Mouse (Mus musculus) lung, embryonic 15.5 days (tissue): Measurements from ENCODE around the gene Olfr1358. TPM values are rescaled to one million over a fixed set of nuclear protein-coding genes. Genes with fewer than 3 reads are reported as not detected.

ENCODE experiments used
- microRNA-seq: library from miRNA; unstranded; fragments of <30 nt; microRNA quantifications from one replicate; pipeline ENCODE4, GENCODE M21; 2016
- polyA plus RNA-seq: library from polyadenylated mRNA; unstranded; fragments of >200 nt; fragmentation: Nextera tagmentation; extraction: Ambion mirVana; gene quantifications from 2 replicates; pipeline ENCODE4 v1.2.1, GENCODE M21; 2015

The Olfr1358 gene
- polyA plus RNA-seq, 1 experiment from 2014 or later = not detected

Small RNA genes lying within 50 kb of the gene (microRNA-seq; reads per million reads assigned to microRNA genes)
- not detected for gene Gm27541

Other genes starting within 250 kb of the Olfr1358 start
- gene Agpat3, start 164.9 kb upstream of the Olfr1358 start, polyA plus RNA-seq = 64.4 and 68.1 TPM in 2 replicates
- 278 and 284 TPM in 2 replicates for gene Rrp1, start 104.4 kb upstream of the Olfr1358 start, polyA plus RNA-seq
- gene Cstb, start 91.8 kb upstream of the Olfr1358 start, polyA plus RNA-seq = 219 and 222 TPM in 2 replicates
- 7.4 and 7.8 TPM in 2 replicates for gene Pdxk, start 52.5 kb upstream of the Olfr1358 start, polyA plus RNA-seq
- 49.0 and 52.2 TPM in 2 replicates for gene Ilvbl, start 56.9 kb downstream of the Olfr1358 start, polyA plus RNA-seq
- 19.1 and 21.8 TPM in 2 replicates for gene Syde1, start 74.5 kb downstream of the Olfr1358 start, polyA plus RNA-seq
- gene Olfr1357, start 100.6 kb downstream of the Olfr1358 start, polyA plus RNA-seq = not detected in 2 replicates
- 0.06 and 0.08 TPM in 2 replicates for gene Casp14, start 200.9 kb downstream of the Olfr1358 start, polyA plus RNA-seq
- 0.09 TPM in 1 of 2 replicates, not detected in the other for gene Ccdc105, start 235.6 kb downstream of the Olfr1358 start, polyA plus RNA-seq